Mouse (Mus musculus) lung, postnatal 4 days (tissue): ENCODE results near the gene Tm4sf19.
"Not testable (repeated sequence)": the region's sequence is repeated elsewhere in the genome, so short reads cannot be mapped to it uniquely, and the experiment has no call there.

Source experiments
- DNase-seq, 2 experiments: peaks; one replicate each; pipeline ENCODE4 v3.0.0; 2021

Tm4sf19 gene

GRCm38 (mm10) chr16:32431047-32431591 lies 30.8 kb downstream of the Tm4sf19 start:
- no peak for DNase-seq

GRCm38 (mm10) chr16:32431926-32432325 lies 31.6 kb downstream of the Tm4sf19 start:
- DNase-seq, result no peak

- DNase-seq, result no peak
Measured at GRCm38 (mm10) chr16:32433138-32433537, 32.8 kb downstream of the Tm4sf19 start.

- DNase-seq, result peak; percentile 70 to 77
Measured at GRCm38 (mm10) chr16:32434066-32434465, 33.8 kb downstream of the Tm4sf19 start.

GRCm38 (mm10) chr16:32434691-32435090 lies 34.4 kb downstream of the Tm4sf19 start:
- DNase-seq, result no peak

GRCm38 (mm10) chr16:32436657-32437056 lies 36.4 kb downstream of the Tm4sf19 start:
- no peak for DNase-seq

- DNase-seq, result no peak
Measured at GRCm38 (mm10) chr16:32437266-32437665, 37.0 kb downstream of the Tm4sf19 start.

- DNase-seq, result no peak
Measured at GRCm38 (mm10) chr16:32441432-32441831, 41.1 kb downstream of the Tm4sf19 start.

GRCm38 (mm10) chr16:32444615-32445014 lies 44.3 kb downstream of the Tm4sf19 start:
- DNase-seq, result not testable (repeated sequence)

- no peak for DNase-seq
Measured at GRCm38 (mm10) chr16:32445558-32445957, 45.3 kb downstream of the Tm4sf19 start.

- no peak for DNase-seq
Measured at GRCm38 (mm10) chr16:32446563-32447138, 46.3 kb downstream of the Tm4sf19 start.

- no peak for DNase-seq
Measured at GRCm38 (mm10) chr16:32449665-32450064, 49.4 kb downstream of the Tm4sf19 start.

- DNase-seq, result no peak
Measured at GRCm38 (mm10) chr16:32450133-32450532, 49.8 kb downstream of the Tm4sf19 start.

- no peak for DNase-seq
Measured at GRCm38 (mm10) chr16:32453102-32453501, 52.8 kb downstream of the Tm4sf19 start.

- no peak for DNase-seq
Measured at GRCm38 (mm10) chr16:32454646-32455045, 54.3 kb downstream of the Tm4sf19 start.

GRCm38 (mm10) chr16:32456086-32456485 lies 55.8 kb downstream of the Tm4sf19 start:
- no peak for DNase-seq

GRCm38 (mm10) chr16:32456761-32457160 lies 56.5 kb downstream of the Tm4sf19 start:
- DNase-seq, result no peak
